Mouse (Mus musculus) hindbrain, embryonic 10.5 days (tissue): ENCODE data around the gene Usp6nl. TPM values are rescaled to one million over a fixed set of nuclear protein-coding genes. Genes with fewer than 3 reads are reported as not detected.

Source experiments
- DNase-seq: peaks from one replicate; pipeline ENCODE4 v3.0.0-alpha.2; 2017; ENCODE audit warnings: low spot score
- H3K27ac ChIP-seq: fragments of 300-500 bp; sonication (generic); 2 replicates; pipeline ENCODE4 v1.5.1; 2016; ENCODE audit warnings: mild to moderate bottlenecking, moderate library complexity
- H3K27me3 ChIP-seq: fragments of 300-500 bp; sonication (generic); 2 replicates; pipeline ENCODE4 v1.6.1; 2016; ENCODE audit warnings: mild to moderate bottlenecking; ENCODE audit not compliant: poor library complexity, insufficient read depth, severe bottlenecking
- H3K36me3 ChIP-seq: fragments of 300-500 bp; sonication (generic); 2 replicates; pipeline ENCODE4 v1.6.1; 2016; ENCODE audit warnings: mild to moderate bottlenecking, moderate library complexity
- H3K4me1 ChIP-seq: fragments of 300-500 bp; sonication (generic); replicated peaks from 2 replicates; pipeline ENCODE4 v1.6.1; 2016; ENCODE audit warnings: mild to moderate bottlenecking
- H3K4me3 ChIP-seq: fragments of 300-500 bp; sonication (generic); 2 replicates; pipeline ENCODE4 v1.5.1; 2016; ENCODE audit warnings: mild to moderate bottlenecking, moderate library complexity
- H3K9me3 ChIP-seq: fragments of 300-500 bp; sonication (generic); 2 replicates; pipeline ENCODE4 v1.6.1; 2016; ENCODE audit warnings: mild to moderate bottlenecking, moderate library complexity
- WGBS: fragments of 180-500 bp; shearing (Covaris S2); methylation state at CpG from one replicate; pipeline ENCODE4 v1.1.7; 2016; 5-methylcytosine and 5-hydroxymethylcytosine counted together
- polyA plus RNA-seq: library from polyadenylated mRNA; unstranded; fragments of >200 nt; fragmentation: Nextera tagmentation; extraction: Ambion mirVana; gene quantifications from 2 replicates; pipeline ENCODE4 v1.2.1, GENCODE M21; 2016

Usp6nl gene
- polyA plus RNA-seq, 1 experiment from 2014 or later = 11.6 TPM

DNA sequence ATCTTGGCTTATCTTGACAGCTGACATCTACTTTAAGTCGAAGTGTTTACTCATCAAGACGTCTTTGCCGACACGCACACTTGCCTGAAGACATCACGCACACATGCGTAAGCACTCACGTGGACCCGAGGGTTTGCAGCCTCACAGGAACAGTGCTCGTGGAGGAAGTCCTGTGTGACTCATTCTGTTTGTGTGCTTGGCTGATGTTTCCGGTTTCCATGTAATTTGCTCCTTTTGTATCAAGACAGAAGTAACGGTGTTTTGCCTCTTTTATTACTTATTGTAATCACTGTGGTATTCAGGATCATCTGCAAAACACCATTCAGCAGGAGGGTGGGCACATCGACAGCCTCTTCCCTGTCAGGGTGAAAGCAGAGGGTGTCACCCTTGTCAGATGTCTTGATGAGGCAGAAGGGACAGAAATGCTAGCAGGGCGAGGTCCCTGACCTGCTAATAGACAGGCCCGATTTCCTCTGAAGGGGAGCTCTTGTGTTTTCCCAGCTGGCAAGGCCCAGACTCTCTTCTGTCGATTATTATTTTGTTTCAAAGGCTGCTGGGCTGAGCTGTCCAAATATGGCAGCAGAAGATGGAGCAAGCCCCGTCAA, 156.0 kb downstream of the Usp6nl start:
- WGBS = 67% methylated on average over 16 of the region's 16 CpGs
- H3K9me3 ChIP-seq = peaks cover 9% of the 10 kb centered on the region; the same call in 1 of the 2 replicates
- H3K4me1 ChIP-seq = peaks cover 31% of the 10 kb centered on the region
- no peaks in the 10 kb centered on the region for H3K36me3 ChIP-seq
- no peak overlapping the region for H3K4me3 ChIP-seq
- peak overlapping the region; percentile 66 for H3K27ac ChIP-seq
- H3K27me3 ChIP-seq = no peaks in the 10 kb centered on the region
- DNase-seq = no peak

GRCm38 (mm10) chr2:6478966-6479391, 156.5 kb downstream of the Usp6nl start:
- peak; percentile 43 for DNase-seq
- Histone ChIP-seq H3K9me3 (peaks cover 9% of the 10 kb centered on the region; the same call in 1 of the 2 replicates), H3K36me3 (no peaks in the 10 kb centered on the region), H3K27me3 (no peaks in the 10 kb centered on the region), H3K4me1 (peaks cover 36% of the 10 kb centered on the region), H3K27ac (peak overlapping the region; percentile 66), H3K4me3 (no peak overlapping the region)
- WGBS = 55% methylated on average over 13 of the region's 13 CpGs

- WGBS = 77% methylated on average over 5 of the region's 5 CpGs
These were observed 157.2 kb downstream of the Usp6nl start for GRCm38 (mm10) chr2:6479620-6480019.

GRCm38 (mm10) chr2:6481966-6482365, 159.5 kb downstream of the Usp6nl start:
- H3K27me3 ChIP-seq = no peaks in the 10 kb centered on the region
- peaks cover 40% of the 10 kb centered on the region for H3K4me1 ChIP-seq
- H3K9me3 ChIP-seq = no peaks in the 10 kb centered on the region
- no peak overlapping the region for H3K4me3 ChIP-seq
- DNase-seq = no peak
- 87% methylated on average over 8 of the region's 8 CpGs for WGBS
- H3K27ac ChIP-seq = no peak overlapping the region
- H3K36me3 ChIP-seq = no peaks in the 10 kb centered on the region

More at GRCm38 (mm10) chr2:6479620-6480019, 157.2 kb downstream of the Usp6nl start:
- H3K36me3 ChIP-seq = no peaks in the 10 kb centered on the region
- no peak for DNase-seq
- H3K27me3 ChIP-seq = no peaks in the 10 kb centered on the region
- H3K4me1 ChIP-seq = peaks cover 40% of the 10 kb centered on the region
- no peak overlapping the region for H3K4me3 ChIP-seq
- H3K27ac ChIP-seq = peak overlapping the region; percentile 66
- H3K9me3 ChIP-seq = peaks cover 9% of the 10 kb centered on the region; the same call in 1 of the 2 replicates

DNA sequence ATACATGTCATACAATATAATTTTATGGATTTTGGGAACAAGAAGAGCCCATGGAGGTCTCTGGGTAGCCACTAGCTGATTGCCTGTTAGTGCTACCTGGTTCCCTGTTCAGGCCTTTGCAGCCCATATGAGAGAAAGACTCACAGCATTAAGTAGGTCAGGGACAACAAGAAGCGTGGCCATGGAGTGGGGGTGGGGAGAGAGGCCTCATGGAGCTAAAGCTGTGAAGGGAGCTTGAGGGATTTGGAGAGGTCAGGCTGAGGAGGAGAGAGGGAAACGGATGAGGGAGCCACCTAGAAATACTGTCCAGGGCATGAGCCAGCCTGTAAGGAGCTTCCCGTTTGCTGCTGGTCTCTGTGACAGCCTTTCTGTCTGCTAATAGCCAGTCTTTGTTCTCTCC, 159.9 kb downstream of the Usp6nl start:
- Histone ChIP-seq H3K27ac (peak overlapping the region; percentile 74), H3K27me3 (no peaks in the 10 kb centered on the region), H3K4me1 (peaks cover 40% of the 10 kb centered on the region), H3K9me3 (no peaks in the 10 kb centered on the region), H3K36me3 (no peaks in the 10 kb centered on the region), H3K4me3 (no peak overlapping the region)
- DNase-seq = no peak
- whole genome bisulfite sequencing = 46% methylated on average over 3 of the region's 3 CpGs

GRCm38 (mm10) chr2:6483081-6483992, 160.9 kb downstream of the Usp6nl start:
- DNase-seq = peak; percentile 41
- Histone ChIP-seq H3K4me1 (peaks cover 38% of the 10 kb centered on the region), H3K9me3 (no peaks in the 10 kb centered on the region), H3K4me3 (no peak overlapping the region), H3K36me3 (no peaks in the 10 kb centered on the region), H3K27ac (peak overlapping the region; percentile 74), H3K27me3 (no peaks in the 10 kb centered on the region)
- WGBS = 30% methylated on average over 8 of the region's 8 CpGs

DNA sequence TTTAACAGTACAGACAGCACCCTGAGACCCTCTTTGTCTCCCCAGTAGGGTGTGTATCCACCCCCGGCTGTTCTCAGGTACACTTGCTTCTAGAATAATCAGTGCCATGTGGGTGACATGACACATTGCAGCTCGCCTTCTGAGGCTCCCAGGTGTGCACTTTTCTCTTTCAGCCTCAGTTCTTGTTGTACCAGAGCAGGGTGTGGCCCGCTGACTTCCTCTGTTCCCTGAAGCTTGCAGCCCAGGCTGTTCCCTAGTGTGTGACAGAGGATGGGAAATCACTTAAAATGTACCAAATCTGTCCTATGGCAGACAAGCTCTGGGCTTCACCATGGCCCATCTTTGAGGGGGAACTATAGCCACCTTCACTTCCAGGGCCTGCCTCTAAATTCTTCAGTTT, 161.7 kb downstream of the Usp6nl start:
- WGBS = 84% methylated on average over 3 of the region's 3 CpGs
- Histone ChIP-seq H3K27ac (peak overlapping the region; percentile 74), H3K27me3 (no peaks in the 10 kb centered on the region), H3K4me1 (peaks cover 30% of the 10 kb centered on the region), H3K36me3 (no peaks in the 10 kb centered on the region), H3K4me3 (no peak overlapping the region), H3K9me3 (no peaks in the 10 kb centered on the region)
- no peak for DNase-seq

- no peaks in the 10 kb centered on the region for H3K27me3 ChIP-seq
- H3K27ac ChIP-seq = no peak overlapping the region
- peaks cover 15% of the 10 kb centered on the region for H3K4me1 ChIP-seq
- no peaks in the 10 kb centered on the region for H3K36me3 ChIP-seq
- H3K4me3 ChIP-seq = no peak overlapping the region
- H3K9me3 ChIP-seq = no peaks in the 10 kb centered on the region
- 85% methylated on average over 10 of the region's 10 CpGs for WGBS
- DNase-seq = no peak
These were observed 165.4 kb downstream of the Usp6nl start for GRCm38 (mm10) chr2:6487566-6488488.

DNA sequence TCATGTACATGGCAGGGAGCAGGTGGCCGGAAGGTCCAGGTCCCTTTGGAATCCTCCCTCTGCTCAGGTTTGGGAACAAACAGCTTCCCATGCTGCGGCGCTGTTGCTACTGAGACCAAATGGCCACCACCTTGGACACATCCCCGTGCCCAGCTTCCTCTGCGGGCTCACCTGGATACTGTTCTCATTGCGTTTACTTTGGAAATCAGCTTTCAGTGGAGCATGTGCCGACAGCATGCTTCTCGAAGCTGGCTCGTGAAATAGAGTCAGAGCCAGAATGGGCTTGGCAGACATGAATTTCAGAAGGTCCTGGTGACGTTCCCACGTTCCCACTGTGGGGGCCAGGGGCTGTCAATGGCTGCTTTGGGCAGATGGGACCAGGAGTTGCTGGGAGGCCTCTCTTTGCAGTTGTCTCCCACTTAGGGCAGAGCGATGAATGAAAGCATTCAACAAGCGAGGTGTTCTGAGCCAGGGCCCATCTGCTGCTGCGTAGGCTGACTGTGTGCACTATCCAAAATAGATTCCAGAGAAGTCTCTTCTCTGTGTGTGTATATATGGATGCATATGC, 166.1 kb downstream of the Usp6nl start:
- H3K9me3 ChIP-seq = no peaks in the 10 kb centered on the region
- H3K27me3 ChIP-seq = no peaks in the 10 kb centered on the region
- WGBS = 88% methylated on average over 14 of the region's 14 CpGs
- H3K4me1 ChIP-seq = peaks cover 8% of the 10 kb centered on the region
- no peaks in the 10 kb centered on the region for H3K36me3 ChIP-seq
- H3K27ac ChIP-seq = no peak overlapping the region
- H3K4me3 ChIP-seq = no peak overlapping the region
- DNase-seq = no peak

DNA sequence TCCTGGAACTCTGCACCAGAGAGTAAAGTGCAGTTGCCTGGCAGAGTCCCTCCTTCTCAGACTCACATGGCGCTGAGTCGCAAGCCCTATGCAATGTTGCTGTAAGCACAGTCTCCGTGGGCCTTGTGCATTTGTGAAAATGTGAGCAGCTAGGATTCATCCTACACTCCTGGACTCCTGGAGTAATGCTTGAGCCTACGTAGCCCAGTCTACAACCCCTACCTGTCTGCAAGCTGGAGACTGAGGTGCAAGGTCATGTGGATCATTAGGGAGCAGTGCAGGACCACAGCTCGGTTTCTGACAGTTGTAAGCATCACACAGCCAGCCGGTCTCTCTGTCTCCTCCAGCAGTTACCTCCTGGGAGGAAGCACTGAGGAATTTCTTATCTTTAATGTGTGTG, 167.6 kb downstream of the Usp6nl start:
- Histone ChIP-seq H3K9me3 (no peaks in the 10 kb centered on the region), H3K4me1 (no peaks in the 10 kb centered on the region), H3K4me3 (no peak overlapping the region), H3K27me3 (no peaks in the 10 kb centered on the region), H3K27ac (no peak overlapping the region), H3K36me3 (no peaks in the 10 kb centered on the region)
- WGBS = 86% methylated on average over 6 of the region's 6 CpGs
- no peak for DNase-seq

DNA sequence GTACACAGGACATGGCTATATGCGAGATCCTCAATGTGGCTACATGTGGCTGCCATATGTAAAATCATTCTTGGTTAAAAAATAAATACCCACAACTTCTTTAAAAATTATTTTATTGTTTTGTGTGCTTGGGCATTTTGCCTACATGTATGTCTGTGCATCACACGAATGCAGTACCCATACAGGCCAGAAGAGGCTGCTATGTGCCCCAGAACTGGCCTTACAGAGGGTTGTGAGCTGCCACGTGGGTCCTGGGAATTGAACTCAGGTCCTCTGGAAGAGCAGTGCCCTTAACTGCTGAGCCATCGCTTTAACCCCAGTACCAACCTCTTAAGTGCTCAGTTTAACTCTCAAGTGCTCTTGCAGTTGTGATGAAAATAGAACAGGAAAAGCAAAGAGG, 168.4 kb downstream of the Usp6nl start:
- H3K27ac ChIP-seq = no peak overlapping the region
- no peaks in the 10 kb centered on the region for H3K9me3 ChIP-seq
- H3K27me3 ChIP-seq = no peaks in the 10 kb centered on the region
- no peak for DNase-seq
- WGBS = 80% methylated on average over 4 of the region's 4 CpGs
- no peak overlapping the region for H3K4me3 ChIP-seq
- H3K4me1 ChIP-seq = no peaks in the 10 kb centered on the region
- H3K36me3 ChIP-seq = no peaks in the 10 kb centered on the region

- H3K9me3 ChIP-seq = no peaks in the 10 kb centered on the region
These were observed 171.4 kb downstream of the Usp6nl start for GRCm38 (mm10) chr2:6493886-6494285.

More at GRCm38 (mm10) chr2:6493886-6494285, 171.4 kb downstream of the Usp6nl start:
- 87% methylated on average over 5 of the region's 5 CpGs for WGBS
- no peak for DNase-seq
- 0 out of 2 replicates have a peak, but pooled peaks cover 5% of the 10 kb centered on the region for H3K4me1 ChIP-seq
- H3K27me3 ChIP-seq = no peaks in the 10 kb centered on the region
- no peak overlapping the region for H3K4me3 ChIP-seq
- H3K27ac ChIP-seq = no peak overlapping the region
- H3K36me3 ChIP-seq = no peaks in the 10 kb centered on the region
